Mouse (Mus musculus) G1E-ER4 (cell line): ENCODE data around the gene Adora1. TPM values are rescaled to one million over a fixed set of nuclear protein-coding genes. Genes with fewer than 3 reads are reported as not detected.

Experiments used
- GATA1 ChIP-seq: IDR thresholded peaks from one replicate; pipeline ENCODE4 v1.8.0; 2012; ENCODE audit warnings: low read length, inconsistent platforms
- polyA plus RNA-seq: library from polyadenylated mRNA; stranded (reverse); fragments of >175 nt; gene quantifications from 2 replicates; pipeline ENCODE4 v1.2.3, GENCODE M21; 2012

The Adora1 gene
- polyA plus RNA-seq, 1 experiment: 0.01 TPM

- no peak for TF ChIP-seq GATA1
These were observed 9.0 kb upstream of the Adora1 start for GRCm38 (mm10) chr1:134243948-134244914.

- no peak for TF ChIP-seq GATA1
These were observed 8.3 kb upstream of the Adora1 start for GRCm38 (mm10) chr1:134243505-134243904.

GRCm38 (mm10) chr1:134242286-134242685 lies 7.1 kb upstream of the Adora1 start:
- no peak for TF ChIP-seq GATA1

GRCm38 (mm10) chr1:134241298-134241697 lies 6.1 kb upstream of the Adora1 start:
- no peak for TF ChIP-seq GATA1

- no peak for TF ChIP-seq GATA1
These were observed 5.5 kb upstream of the Adora1 start for GRCm38 (mm10) chr1:134240701-134241100.

- TF ChIP-seq GATA1: no peak
These were observed 2.2 kb upstream of the Adora1 start for GRCm38 (mm10) chr1:134237438-134237837.

- TF ChIP-seq GATA1: no peak
These were observed 911 bp upstream of the Adora1 start for GRCm38 (mm10) chr1:134236142-134236541.

GRCm38 (mm10) chr1:134234455-134235390 lies 508 bp downstream of the Adora1 start:
- TF ChIP-seq GATA1: no peak

- no peak for TF ChIP-seq GATA1
These were observed 1.4 kb downstream of the Adora1 start for GRCm38 (mm10) chr1:134233681-134234454.

- no peak for TF ChIP-seq GATA1
These were observed 2.3 kb downstream of the Adora1 start for GRCm38 (mm10) chr1:134232778-134233531.

GRCm38 (mm10) chr1:134232326-134232725 lies 2.9 kb downstream of the Adora1 start:
- no peak for TF ChIP-seq GATA1

GRCm38 (mm10) chr1:134231681-134232080 lies 3.5 kb downstream of the Adora1 start:
- no peak for TF ChIP-seq GATA1

GRCm38 (mm10) chr1:134231270-134231669 lies 4.0 kb downstream of the Adora1 start:
- no peak for TF ChIP-seq GATA1

- no peak for TF ChIP-seq GATA1
These were observed 4.5 kb downstream of the Adora1 start for GRCm38 (mm10) chr1:134230638-134231228.
